In the genomic region with DNA sequence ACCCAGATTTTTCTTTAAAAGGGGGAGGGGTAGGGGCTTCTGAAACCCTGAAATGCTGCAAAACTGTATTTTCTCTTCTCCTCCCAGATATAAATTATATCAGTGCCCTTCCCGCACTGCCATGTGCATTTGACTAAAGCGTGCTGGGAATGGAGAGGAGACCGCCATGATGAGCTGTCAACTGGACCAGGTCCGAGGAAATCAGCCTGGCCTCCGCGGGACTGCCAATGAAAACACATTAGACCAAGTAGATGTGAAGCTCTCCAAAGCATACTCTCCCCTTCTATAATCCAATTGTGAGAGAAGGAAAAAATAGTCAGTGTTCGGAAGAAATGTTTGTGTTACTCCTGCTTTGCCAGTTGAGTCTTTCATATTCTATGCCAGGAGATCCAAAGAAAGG, we compare ENCODE assay signal across 15 mouse cellular contexts.
"Had no signal": no experiment of that assay in that cellular context is flagged by ENCODE, and none has a peak within 500 bp of the region (broad histone marks: within the 10 kb centered on the region; RNA-seq: fewer than 3 reads in every experiment).

No protein-coding gene starts in this region.

- H3K27me3 ChIP-seq: megakaryocyte, embryonic 14.5 days; midbrain, embryonic 13.5 days; midbrain, embryonic 15.5 days; neural tube, embryonic 12.5 days; stomach, embryonic 15.5 days had no signal

- H3K9ac ChIP-seq: lung, embryonic 14.5 days; midbrain, embryonic 13.5 days; midbrain, embryonic 15.5 days; neural tube, embryonic 12.5 days; stomach, embryonic 15.5 days had no signal

- DNase-seq: lung, embryonic 14.5 days; lung, postnatal 14 days; lung, postnatal 36 days; right cerebral cortex, postnatal 14 days; thymus, adult 2 months; thymus, postnatal 25 days; thymus, postnatal 4 days had no signal

- H3K36me3 ChIP-seq: midbrain, embryonic 13.5 days; midbrain, embryonic 15.5 days; neural tube, embryonic 12.5 days; stomach, embryonic 15.5 days had no signal

- H3K4me2 ChIP-seq: lung, embryonic 14.5 days; midbrain, embryonic 11.5 days; midbrain, embryonic 13.5 days; midbrain, embryonic 15.5 days; neural tube, embryonic 12.5 days; stomach, embryonic 15.5 days had no signal

- ATAC-seq: midbrain, embryonic 13.5 days; midbrain, embryonic 15.5 days had no signal

- H3K9me3 ChIP-seq: megakaryocyte, embryonic 14.5 days; midbrain, embryonic 13.5 days; midbrain, embryonic 15.5 days; neural tube, embryonic 12.5 days; stomach, embryonic 15.5 days had no signal

- H3K4me3 ChIP-seq: megakaryocyte, embryonic 14.5 days; midbrain, embryonic 13.5 days; midbrain, embryonic 15.5 days; neural tube, embryonic 12.5 days; stomach, embryonic 15.5 days had no signal

- H3K27ac ChIP-seq: macrophage; midbrain, embryonic 13.5 days; midbrain, embryonic 15.5 days; neural tube, embryonic 12.5 days; stomach, embryonic 15.5 days; stomach, postnatal 0 days had no signal
